Mouse (Mus musculus) brain, embryonic 18.5 days (tissue): Measurements from ENCODE around the gene A130010J15Rik.

Experiments used
- DNase-seq: peaks from one replicate; pipeline ENCODE4 v3.0.0-alpha.2; 2012; ENCODE audit warnings: low read depth, low spot score

Gene A130010J15Rik

DNA sequence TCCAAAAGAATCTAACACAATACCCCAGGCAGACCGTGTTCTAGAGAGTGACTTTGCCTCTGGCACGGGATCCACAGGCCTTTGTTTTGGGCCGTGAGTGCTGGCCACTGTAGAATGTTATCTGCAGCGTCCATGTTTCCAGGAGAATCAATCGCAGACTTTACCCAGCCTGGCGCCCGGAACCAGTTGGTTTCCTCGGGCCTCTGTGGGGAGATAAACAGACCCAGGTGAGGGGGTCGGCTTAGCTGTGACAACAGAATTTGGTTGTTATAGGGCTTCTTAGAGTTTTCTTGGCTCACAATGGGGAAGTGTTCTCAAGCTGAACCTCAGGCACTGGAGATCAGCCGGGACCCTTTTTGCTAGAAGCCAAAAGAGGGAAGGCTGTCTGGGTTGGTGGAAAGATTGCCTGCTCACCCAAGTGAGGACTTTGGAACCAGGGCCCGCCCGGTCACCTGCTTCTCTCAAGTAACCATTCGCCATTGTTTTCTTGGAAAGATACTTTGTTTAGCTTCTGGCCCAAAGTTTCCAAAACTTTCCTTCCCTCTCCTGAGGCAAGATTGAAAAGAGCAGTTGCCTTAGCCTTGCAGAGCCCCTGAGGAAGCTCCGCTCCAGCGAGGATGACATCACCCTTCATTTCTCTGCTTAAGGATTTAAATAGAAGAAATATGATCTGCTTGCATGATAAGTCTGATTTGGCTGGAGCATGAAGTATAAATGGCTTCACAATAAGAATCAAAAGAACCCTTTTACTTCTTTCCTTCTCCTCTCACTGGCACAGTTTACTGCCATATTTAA is 11.3 kb upstream of the A130010J15Rik start:
- DNase-seq: no peak

DNA sequence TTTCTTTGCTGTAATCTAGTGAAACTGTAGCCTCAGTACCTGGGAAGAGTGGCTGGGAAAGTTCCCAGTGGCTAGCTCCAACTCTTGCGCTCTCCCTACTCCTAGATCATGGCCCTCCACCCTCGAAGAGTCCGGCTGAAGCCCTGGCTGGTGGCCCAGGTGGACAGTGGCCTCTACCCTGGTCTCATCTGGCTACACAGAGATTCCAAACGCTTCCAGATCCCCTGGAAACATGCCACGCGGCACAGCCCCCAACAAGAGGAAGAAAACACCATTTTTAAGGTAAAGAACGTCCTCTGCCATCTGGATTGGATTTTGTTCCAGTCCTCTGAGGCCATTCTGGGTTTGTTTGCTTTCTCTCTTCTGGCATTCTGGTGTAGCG is 10.7 kb upstream of the A130010J15Rik start:
- DNase-seq: no peak

DNA sequence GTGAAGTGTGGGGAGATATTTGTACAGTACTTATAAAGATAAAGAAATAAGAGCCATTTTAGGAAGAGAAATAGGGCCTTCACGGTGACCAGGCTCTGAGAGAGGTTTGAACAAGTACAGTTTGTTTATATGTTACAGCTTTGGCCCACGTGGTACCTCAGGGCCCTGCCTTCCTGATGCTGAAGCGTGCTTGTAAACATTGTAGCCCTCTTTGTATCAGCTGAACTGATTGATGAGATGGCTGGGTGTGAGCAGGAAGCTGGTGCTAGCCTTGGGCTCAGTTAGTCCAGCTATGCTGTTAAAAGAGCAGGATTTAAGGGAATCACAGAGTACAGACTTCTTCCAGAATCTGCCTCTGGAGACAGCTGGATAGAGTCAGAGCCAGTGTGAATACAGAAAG is 8.7 kb upstream of the A130010J15Rik start:
- DNase-seq: no peak

- no peak for DNase-seq
These were observed 8.2 kb upstream of the A130010J15Rik start for GRCm38 (mm10) chr1:193159613-193160012.

GRCm38 (mm10) chr1:193160317-193161032 is 7.4 kb upstream of the A130010J15Rik start:
- no peak for DNase-seq

DNA sequence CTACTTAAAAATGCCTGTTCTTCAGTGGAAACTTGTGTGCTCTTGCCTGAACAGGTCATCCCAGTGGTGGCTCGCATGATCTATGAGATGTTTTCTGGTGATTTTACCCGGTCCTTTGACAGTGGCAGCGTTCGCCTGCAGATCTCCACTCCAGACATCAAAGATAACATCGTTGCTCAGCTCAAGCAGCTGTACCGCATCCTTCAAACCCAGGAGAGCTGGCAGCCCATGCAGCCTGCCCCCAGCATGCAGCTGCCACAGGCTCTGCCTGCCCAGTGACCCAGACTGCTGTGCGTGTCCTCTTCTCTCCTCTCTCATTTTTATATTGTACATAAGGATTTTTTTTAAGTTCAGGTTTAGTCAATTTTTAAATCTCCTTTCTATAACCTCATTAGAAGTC is 1.4 kb downstream of the A130010J15Rik start:
- no peak for DNase-seq

- DNase-seq: no peak
These were observed 2.0 kb downstream of the A130010J15Rik start for GRCm38 (mm10) chr1:193169856-193170255.

DNA sequence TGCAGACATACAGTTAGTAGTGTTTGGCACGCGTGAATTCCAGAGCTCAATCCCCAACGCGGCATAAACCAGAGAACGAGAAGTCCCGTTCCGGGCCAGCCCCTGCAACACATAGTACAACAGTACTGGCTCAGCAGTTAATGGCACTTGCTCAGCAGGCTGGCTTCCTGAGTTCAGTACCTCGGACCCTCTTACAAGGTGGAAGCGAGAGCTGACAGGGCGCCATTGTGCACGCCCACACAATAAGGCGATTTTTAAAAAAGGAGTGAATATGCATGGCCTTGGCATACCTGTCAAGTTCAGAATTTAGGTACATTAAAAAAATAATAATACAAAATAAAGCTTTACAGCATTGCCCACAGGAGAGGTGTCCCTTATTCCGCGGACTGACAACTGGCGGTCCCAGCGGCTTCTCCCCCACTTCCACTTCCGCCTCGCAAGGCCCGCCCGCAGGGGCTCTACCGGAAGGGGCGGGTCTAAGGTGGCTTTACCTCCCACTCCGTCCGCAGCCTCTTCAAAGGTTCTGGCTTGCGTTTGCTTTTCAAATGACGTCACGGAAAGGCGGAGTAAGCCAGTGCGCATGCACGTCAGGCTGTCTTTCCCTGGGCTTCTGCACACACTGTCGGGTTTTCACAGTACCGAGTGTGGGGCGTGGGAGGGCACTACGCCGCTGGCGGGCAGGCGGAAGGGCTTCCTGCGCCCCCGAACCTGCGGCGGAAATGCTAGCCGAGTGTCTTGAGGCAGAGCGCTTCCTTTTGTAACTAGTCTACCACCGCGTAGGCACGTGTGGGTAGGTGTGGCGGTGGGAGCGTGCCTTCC is 5.4 kb downstream of the A130010J15Rik start:
- DNase-seq: peak; percentile 99

DNA sequence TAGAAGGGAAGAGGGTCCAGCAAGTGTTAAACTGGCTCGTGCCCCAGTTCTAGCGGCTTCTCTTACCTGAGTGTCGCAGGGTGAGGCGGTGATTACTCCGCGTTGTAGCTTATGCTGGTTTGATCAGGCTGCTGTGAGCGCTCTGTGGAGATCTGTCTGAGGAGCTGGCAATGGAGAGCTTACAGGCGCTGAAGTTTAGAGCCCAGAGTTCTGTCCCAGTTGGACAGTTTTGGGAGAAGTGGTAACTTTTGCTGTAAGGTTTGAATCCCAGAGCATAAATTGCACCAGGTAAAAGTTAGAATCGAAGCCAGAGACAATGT is 5.9 kb downstream of the A130010J15Rik start:
- DNase-seq: no peak

DNA sequence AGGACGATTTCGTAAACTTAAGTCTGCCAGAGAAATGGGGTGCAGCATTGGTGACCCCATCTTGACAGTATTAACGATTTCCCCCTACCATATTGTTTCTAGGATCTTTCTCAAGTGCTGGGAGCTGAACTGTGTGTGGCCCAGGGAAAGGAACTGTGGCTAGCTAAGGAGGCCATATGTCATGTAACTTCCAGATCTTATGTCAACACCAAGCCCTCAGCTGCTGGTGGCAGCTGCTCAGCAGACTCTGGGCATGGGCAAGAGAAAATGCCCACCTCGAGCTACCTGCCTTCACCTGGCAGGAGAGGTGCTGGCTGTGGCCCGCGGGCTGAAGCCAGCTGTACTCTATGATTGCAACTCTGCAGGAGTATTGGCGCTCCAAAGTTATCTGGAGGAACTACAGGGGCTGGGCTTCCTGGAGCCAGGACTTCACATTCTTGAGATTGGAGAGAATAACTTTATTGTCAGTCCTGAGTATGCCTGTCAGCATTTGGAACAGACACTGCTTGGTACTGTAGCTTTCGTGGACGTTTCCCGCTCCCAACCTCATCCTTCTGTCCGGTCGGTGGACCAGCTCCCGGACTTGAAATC is 6.4 kb downstream of the A130010J15Rik start:
- no peak for DNase-seq

- DNase-seq: no peak
These were observed 13.3 kb downstream of the A130010J15Rik start for GRCm38 (mm10) chr1:193181104-193181503.

GRCm38 (mm10) chr1:193188257-193188656 is 20.4 kb downstream of the A130010J15Rik start:
- DNase-seq: no peak

DNA sequence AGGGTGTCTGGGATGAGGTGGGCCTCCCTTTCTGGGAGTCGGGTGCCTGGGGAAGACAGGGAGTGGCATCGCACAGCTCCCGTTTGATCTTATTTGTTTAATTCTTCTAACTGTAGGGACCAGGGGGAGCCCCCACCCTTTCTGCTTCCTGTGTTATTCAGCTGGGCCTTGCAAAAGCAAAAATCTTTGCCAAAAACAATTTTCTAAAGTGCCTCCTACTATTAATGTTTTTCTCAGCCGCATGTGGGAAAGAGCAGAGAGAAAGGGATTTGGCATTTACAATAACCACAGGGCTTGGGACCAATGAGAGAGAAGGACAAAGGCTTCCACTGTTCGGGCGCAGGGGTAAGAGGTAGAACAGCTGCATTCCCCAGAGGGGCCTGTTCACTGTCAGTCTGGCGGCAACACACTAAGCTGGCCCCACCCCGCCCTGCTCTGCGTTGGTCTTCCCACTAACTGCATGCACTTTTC is 21.3 kb downstream of the A130010J15Rik start:
- peak; percentile 16 for DNase-seq

- DNase-seq: no peak
These were observed 21.9 kb downstream of the A130010J15Rik start for GRCm38 (mm10) chr1:193189771-193190170.

- DNase-seq: no peak
These were observed 23.9 kb downstream of the A130010J15Rik start for GRCm38 (mm10) chr1:193191675-193192283.

- DNase-seq: no peak
These were observed 26.7 kb downstream of the A130010J15Rik start for GRCm38 (mm10) chr1:193194416-193195140.

GRCm38 (mm10) chr1:193195169-193195810 is 27.4 kb downstream of the A130010J15Rik start:
- no peak for DNase-seq

- no peak for DNase-seq
These were observed 29.8 kb downstream of the A130010J15Rik start for GRCm38 (mm10) chr1:193197494-193198205.

- no peak for DNase-seq
These were observed 30.5 kb downstream of the A130010J15Rik start for GRCm38 (mm10) chr1:193198312-193198711.
